Mouse (Mus musculus): ENCODE measurements at regions not wholly inside any gene's neighbourhood (a gene's known extent, or its start where the extent isn't known, plus 50 kb on each side); places are given as distances from the start of the nearest gene placed in this dataset.

DNA sequence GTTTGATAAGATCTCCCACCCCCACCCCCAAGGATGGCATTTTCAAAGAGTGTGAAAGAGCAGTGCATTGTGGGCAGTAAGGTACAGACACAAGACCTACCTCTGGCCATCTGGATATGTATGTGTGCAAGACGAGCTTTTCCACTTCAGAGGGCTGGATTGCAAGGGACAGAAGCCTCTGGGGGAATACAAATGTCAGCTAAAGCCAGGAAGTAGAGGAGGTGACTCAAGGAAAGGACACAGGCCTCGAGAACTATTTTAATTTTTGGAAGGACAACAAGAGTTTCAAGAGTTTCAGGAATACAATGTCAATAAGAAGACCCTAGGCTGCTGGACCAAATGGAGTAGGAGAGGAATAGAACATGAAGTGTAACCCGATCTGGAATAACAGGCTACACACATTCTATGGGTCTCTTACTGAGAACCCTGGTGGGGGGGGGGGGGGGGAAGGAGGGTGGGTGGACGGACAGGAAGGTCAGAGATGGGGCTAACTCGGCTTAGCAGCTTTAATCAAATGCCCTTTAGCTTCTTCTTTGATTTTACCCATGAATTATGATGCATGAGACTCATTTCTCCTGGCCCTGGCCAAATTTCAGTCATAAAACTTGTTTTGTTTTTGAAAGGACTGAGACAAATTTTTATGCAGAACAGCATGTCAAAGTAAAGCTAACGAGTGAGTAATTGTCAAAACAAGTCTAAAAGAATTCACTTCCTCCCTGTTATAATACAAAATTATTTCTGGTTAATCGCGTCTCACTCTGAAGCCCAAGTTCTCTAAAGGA lies 91.4 kb upstream of the Cpsf6 start:
- H3K36me3 ChIP-seq (ENCODE audit: control insufficient read depth, insufficient read depth) = no peaks in the 10 kb centered on the region
- 41% methylated on average over 8 of the region's 8 CpGs for WGBS
- peaks cover 10% of the 10 kb centered on the region for H3K9me3 ChIP-seq (replicated peaks; ENCODE audit: control insufficient read depth, low read length)
- H3K27me3 ChIP-seq (ENCODE audit: control insufficient read depth, insufficient read depth, low read length) = no peaks in the 10 kb centered on the region
- H3K4me1 ChIP-seq (ENCODE audit: control insufficient read depth, insufficient read depth, low read length) = peaks cover 7% of the 10 kb centered on the region
- H3K4me3 ChIP-seq (ENCODE audit: low read length) = no peak overlapping the region
- no peak overlapping the region for H3K27ac ChIP-seq (ENCODE audit: low read length)
- ATAC-seq (replicated peaks; ENCODE audit: extremely low read depth, insufficient read depth, low FRiP score) = no peak
- H3K4me2 ChIP-seq (ENCODE audit: low read depth, low read length) = no peak overlapping the region
- no peak overlapping the region for H3K9ac ChIP-seq (ENCODE audit: low read length)

DNA sequence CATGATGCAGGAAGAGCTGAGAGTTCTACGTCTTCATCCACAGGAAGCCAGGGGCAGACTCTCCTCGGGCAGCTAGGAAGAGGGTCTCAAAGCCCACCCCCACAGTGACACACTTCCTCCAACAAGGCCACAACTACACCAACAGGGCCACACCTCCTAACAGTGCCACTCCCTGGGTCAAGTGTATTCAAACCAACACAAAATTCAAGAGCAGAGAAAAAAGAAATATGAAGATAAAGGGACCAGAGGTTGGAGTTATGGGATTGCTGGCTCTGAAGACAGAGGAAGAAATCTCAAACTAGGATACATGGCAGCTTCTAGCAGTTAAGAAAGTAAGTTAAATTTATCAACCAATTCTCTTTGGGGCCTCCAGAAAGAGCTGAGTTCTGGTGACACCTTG lies 90.7 kb upstream of the Cpsf6 start:
- 75% methylated on average over 2 of the region's 2 CpGs for WGBS
- no peak for ATAC-seq (replicated peaks; ENCODE audit: extremely low read depth, insufficient read depth, low FRiP score)
- peaks cover 7% of the 10 kb centered on the region for H3K4me1 ChIP-seq (ENCODE audit: control insufficient read depth, insufficient read depth, low read length)

DNA sequence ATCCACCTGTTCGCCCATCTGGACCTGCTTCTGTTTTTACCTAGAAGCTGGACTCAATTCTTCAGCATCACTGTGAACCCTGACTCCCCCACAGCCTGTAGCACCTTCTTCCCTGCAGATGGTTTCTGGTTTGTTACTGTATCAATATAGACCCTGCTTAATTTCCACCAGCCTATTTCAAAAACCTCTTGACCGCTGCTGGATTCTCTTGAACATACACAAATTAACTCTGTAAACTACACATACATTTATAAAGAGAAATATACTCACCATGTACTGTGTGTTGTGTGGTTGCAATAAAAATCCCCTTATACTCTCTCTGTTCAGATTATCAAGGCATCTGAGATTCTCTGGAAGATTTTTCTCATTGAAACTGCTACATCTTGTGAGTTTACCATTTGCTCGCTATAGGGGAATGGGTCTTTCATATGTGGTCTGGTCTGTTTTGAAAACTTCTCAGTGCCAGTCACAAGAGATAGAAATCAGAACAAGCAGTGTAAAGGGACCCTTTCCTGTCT lies 89.8 kb upstream of the Cpsf6 start:
- WGBS = 91% methylated on average over 3 of the region's 3 CpGs
- ATAC-seq (replicated peaks; ENCODE audit: extremely low read depth, insufficient read depth, low FRiP score) = no peak

More for the DNA sequence above, 90.7 kb upstream of the Cpsf6 start:
- no peak overlapping the region for H3K27ac ChIP-seq (ENCODE audit: low read length)
- peaks cover 10% of the 10 kb centered on the region for H3K9me3 ChIP-seq (replicated peaks; ENCODE audit: control insufficient read depth, low read length)
- H3K4me2 ChIP-seq (ENCODE audit: low read depth, low read length) = no peak overlapping the region
- no peaks in the 10 kb centered on the region for H3K27me3 ChIP-seq (ENCODE audit: control insufficient read depth, insufficient read depth, low read length)
- H3K36me3 ChIP-seq (ENCODE audit: control insufficient read depth, insufficient read depth) = no peaks in the 10 kb centered on the region
- H3K9ac ChIP-seq (ENCODE audit: low read length) = no peak overlapping the region
- no peak overlapping the region for H3K4me3 ChIP-seq (ENCODE audit: low read length)

DNA sequence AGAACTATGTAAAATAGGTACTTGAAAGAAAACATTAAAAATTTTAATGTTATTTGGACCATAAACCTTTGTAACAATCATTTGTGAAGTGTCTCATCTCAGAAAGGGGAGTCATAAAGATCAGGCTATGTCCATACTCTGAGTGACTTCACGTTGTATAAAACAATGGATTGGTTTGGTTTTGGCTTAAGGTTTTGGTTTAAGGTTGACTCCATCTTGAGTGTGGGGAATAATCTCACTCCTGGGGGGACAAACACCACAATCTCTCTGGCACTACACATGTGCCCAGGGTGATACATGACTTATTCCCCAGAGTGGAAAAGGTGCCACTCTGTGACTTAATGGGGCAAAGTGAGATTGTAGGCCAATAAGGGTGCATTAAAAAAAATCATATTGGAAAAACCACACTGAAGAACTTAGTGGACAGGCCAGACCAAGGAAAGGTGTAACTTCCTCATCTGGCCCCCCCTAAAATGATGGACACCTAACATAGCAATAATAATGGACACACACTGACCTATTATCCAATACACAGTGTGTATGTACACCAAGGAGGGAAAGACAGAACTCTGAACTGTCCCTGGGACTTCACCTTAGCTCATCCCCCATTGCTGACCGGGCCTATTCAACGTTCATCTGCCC lies 89.2 kb upstream of the Cpsf6 start:
- Histone ChIP-seq H3K27ac (ENCODE audit: low read length) (no peak overlapping the region), H3K4me1 (ENCODE audit: control insufficient read depth, insufficient read depth, low read length) (peaks cover 7% of the 10 kb centered on the region), H3K36me3 (ENCODE audit: control insufficient read depth, insufficient read depth) (no peaks in the 10 kb centered on the region), H3K4me3 (ENCODE audit: low read length) (no peak overlapping the region), H3K27me3 (ENCODE audit: control insufficient read depth, insufficient read depth, low read length) (no peaks in the 10 kb centered on the region), H3K9me3 (replicated peaks; ENCODE audit: control insufficient read depth, low read length) (peaks cover 6% of the 10 kb centered on the region), H3K4me2 (ENCODE audit: low read depth, low read length) (no peak overlapping the region), H3K9ac (ENCODE audit: low read length) (no peak overlapping the region)
- ATAC-seq (replicated peaks; ENCODE audit: extremely low read depth, insufficient read depth, low FRiP score) = no peak
- 95% methylated on average over 3 of the region's 3 CpGs for WGBS

More for the DNA sequence above, 89.8 kb upstream of the Cpsf6 start:
- peaks cover 7% of the 10 kb centered on the region for H3K4me1 ChIP-seq (ENCODE audit: control insufficient read depth, insufficient read depth, low read length)
- no peak overlapping the region for H3K9ac ChIP-seq (ENCODE audit: low read length)
- H3K9me3 ChIP-seq (replicated peaks; ENCODE audit: control insufficient read depth, low read length) = peaks cover 10% of the 10 kb centered on the region
- H3K4me2 ChIP-seq (ENCODE audit: low read depth, low read length) = no peak overlapping the region
- H3K27me3 ChIP-seq (ENCODE audit: control insufficient read depth, insufficient read depth, low read length) = no peaks in the 10 kb centered on the region
- no peaks in the 10 kb centered on the region for H3K36me3 ChIP-seq (ENCODE audit: control insufficient read depth, insufficient read depth)
- H3K27ac ChIP-seq (ENCODE audit: low read length) = no peak overlapping the region
- H3K4me3 ChIP-seq (ENCODE audit: low read length) = no peak overlapping the region

DNA sequence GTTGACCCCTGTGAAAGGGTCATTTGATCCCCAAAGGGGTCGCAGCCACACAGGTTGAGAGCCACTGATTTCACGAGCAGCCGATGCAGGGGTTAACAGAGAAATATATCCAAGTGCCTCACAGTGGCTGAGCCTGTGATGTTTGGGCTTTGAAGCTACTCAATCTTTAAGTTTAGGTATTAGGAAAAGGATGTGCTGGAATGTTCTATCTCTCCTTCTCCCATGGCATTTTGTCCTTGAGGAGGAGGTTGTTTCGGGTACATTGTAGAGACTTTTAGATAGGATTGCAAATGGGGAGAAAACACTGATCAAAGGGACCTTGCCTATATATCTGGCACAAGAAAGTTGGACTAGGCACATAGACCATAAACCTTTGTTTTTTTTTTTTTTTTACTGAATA lies 88.6 kb upstream of the Cpsf6 start:
- 81% methylated on average over 4 of the region's 4 CpGs for WGBS
- no peak for ATAC-seq (replicated peaks; ENCODE audit: extremely low read depth, insufficient read depth, low FRiP score)
- no peaks in the 10 kb centered on the region for H3K27me3 ChIP-seq (ENCODE audit: control insufficient read depth, insufficient read depth, low read length)

DNA sequence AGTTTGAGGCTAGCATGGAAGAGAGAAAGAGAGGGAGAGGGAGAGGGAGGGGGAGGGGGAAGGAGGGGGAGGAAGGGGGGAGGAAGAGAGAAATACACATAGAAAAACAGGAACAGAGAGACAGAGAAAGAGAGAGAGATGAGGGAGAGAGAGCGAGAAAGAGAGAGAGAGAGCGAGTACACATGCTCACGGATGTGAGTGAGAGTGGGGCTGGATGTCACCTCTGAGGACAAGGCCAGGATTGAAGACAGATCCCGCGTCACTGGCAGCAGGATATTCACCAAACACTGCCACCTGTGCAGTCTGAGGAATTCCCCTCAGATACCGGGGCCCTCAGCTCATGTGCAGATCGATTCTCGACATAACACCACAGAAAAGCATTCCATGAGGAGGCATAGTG lies 87.3 kb upstream of the Cpsf6 start:
- Histone ChIP-seq H3K27ac (ENCODE audit: low read length) (no peak overlapping the region), H3K4me3 (ENCODE audit: low read length) (no peak overlapping the region), H3K4me1 (ENCODE audit: control insufficient read depth, insufficient read depth, low read length) (peaks cover 7% of the 10 kb centered on the region), H3K9me3 (replicated peaks; ENCODE audit: control insufficient read depth, low read length) (no peaks in the 10 kb centered on the region), H3K36me3 (ENCODE audit: control insufficient read depth, insufficient read depth) (no peaks in the 10 kb centered on the region), H3K9ac (ENCODE audit: low read length) (no peak overlapping the region), H3K27me3 (ENCODE audit: control insufficient read depth, insufficient read depth, low read length) (no peaks in the 10 kb centered on the region), H3K4me2 (ENCODE audit: low read depth, low read length) (no peak overlapping the region)
- WGBS = 82% methylated on average over 8 of the region's 8 CpGs
- no peak for ATAC-seq (replicated peaks; ENCODE audit: extremely low read depth, insufficient read depth, low FRiP score)

More for the DNA sequence above, 88.6 kb upstream of the Cpsf6 start:
- Histone ChIP-seq H3K4me3 (ENCODE audit: low read length) (no peak overlapping the region), H3K27ac (ENCODE audit: low read length) (no peak overlapping the region), H3K4me1 (ENCODE audit: control insufficient read depth, insufficient read depth, low read length) (peaks cover 7% of the 10 kb centered on the region), H3K9me3 (replicated peaks; ENCODE audit: control insufficient read depth, low read length) (no peaks in the 10 kb centered on the region; the same call in 1 of the 2 replicates), H3K9ac (ENCODE audit: low read length) (no peak overlapping the region), H3K36me3 (ENCODE audit: control insufficient read depth, insufficient read depth) (no peaks in the 10 kb centered on the region), H3K4me2 (ENCODE audit: low read depth, low read length) (no peak overlapping the region)

DNA sequence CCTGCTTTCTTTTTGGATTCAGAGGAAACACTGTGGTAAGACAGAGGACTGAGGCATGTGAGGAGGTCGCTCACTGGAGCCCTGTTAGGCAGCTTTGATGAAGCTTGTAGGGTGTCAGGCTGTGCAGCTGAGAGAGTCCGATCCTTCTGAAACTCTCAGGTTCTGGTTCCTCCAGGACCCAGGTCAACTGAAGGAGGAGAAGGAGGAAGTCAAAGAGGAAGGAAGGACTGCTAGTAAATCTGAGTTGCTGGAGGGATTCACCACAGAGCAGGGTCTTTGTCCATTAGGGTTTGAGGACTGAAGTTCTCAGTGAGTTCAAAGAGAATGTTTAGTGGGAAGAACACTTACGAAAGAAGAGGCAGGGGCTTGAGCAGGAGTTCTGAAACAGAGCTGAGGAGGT lies 86.6 kb upstream of the Cpsf6 start:
- no peak overlapping the region for H3K4me2 ChIP-seq (ENCODE audit: low read depth, low read length)
- 76% methylated on average over 3 of the region's 3 CpGs for WGBS
- no peaks in the 10 kb centered on the region for H3K36me3 ChIP-seq (ENCODE audit: control insufficient read depth, insufficient read depth)
- peaks cover 4% of the 10 kb centered on the region for H3K4me1 ChIP-seq (ENCODE audit: control insufficient read depth, insufficient read depth, low read length)
- no peak for ATAC-seq (replicated peaks; ENCODE audit: extremely low read depth, insufficient read depth, low FRiP score)
- H3K27ac ChIP-seq (ENCODE audit: low read length) = no peak overlapping the region
- H3K9ac ChIP-seq (ENCODE audit: low read length) = no peak overlapping the region
- no peak overlapping the region for H3K4me3 ChIP-seq (ENCODE audit: low read length)
- H3K9me3 ChIP-seq (replicated peaks; ENCODE audit: control insufficient read depth, low read length) = no peaks in the 10 kb centered on the region
- H3K27me3 ChIP-seq (ENCODE audit: control insufficient read depth, insufficient read depth, low read length) = no peaks in the 10 kb centered on the region

DNA sequence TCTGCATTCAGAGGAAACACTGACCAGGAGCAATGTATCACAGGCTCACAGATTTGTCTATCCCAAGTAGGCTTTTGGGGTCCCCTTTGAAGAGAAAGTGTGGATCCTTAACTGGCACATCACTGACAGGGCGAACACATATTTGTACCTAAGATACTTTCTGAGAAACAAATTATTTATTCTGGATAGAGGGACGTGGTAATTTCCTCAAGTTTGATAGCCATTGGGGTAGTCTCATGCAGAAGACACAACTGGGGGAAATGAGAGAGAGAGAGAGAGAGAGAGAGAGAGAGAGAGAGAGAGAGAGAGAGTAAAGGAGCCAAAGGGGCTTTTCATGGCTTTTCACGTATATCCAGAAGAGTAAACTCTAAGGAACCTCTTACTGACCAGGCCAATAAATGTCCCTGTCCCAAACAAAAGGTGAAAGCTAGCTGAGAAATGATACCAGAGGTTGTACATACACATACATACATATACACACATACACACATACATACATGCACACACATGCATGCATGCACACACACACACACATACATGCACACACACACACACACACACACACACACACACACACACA lies 85.9 kb upstream of the Cpsf6 start:
- no peak overlapping the region for H3K4me3 ChIP-seq (ENCODE audit: low read length)
- WGBS = 67% methylated on average over 3 of the region's 3 CpGs
- ATAC-seq (replicated peaks; ENCODE audit: extremely low read depth, insufficient read depth, low FRiP score) = no peak
- no peak overlapping the region for H3K27ac ChIP-seq (ENCODE audit: low read length)
- H3K27me3 ChIP-seq (ENCODE audit: control insufficient read depth, insufficient read depth, low read length) = no peaks in the 10 kb centered on the region
- H3K4me1 ChIP-seq (ENCODE audit: control insufficient read depth, insufficient read depth, low read length) = peaks cover 2% of the 10 kb centered on the region; the same call in 1 of the 2 replicates
- H3K4me2 ChIP-seq (ENCODE audit: low read depth, low read length) = no peak overlapping the region
- H3K9ac ChIP-seq (ENCODE audit: low read length) = no peak overlapping the region
- H3K36me3 ChIP-seq (ENCODE audit: control insufficient read depth, insufficient read depth) = no peaks in the 10 kb centered on the region
- H3K9me3 ChIP-seq (replicated peaks; ENCODE audit: control insufficient read depth, low read length) = no peaks in the 10 kb centered on the region

All from heart, embryonic 16.5 days (tissue).